Mouse (Mus musculus) cerebellum, postnatal 10 days (tissue): ENCODE measurements at regions not wholly inside any gene's neighbourhood (a gene's known extent, or its start where the extent isn't known, plus 50 kb on each side); places are given as distances from the start of the nearest gene placed in this dataset.
A peak's percentile ranks its signal among the peaks of the same experiment; 100 is the strongest.

Experiments used
- DNase-seq, 2 experiments: peaks; one replicate each; pipeline ENCODE4 v3.0.0; 2021; ENCODE audit warnings: mixed read lengths in 2 of 2

DNA sequence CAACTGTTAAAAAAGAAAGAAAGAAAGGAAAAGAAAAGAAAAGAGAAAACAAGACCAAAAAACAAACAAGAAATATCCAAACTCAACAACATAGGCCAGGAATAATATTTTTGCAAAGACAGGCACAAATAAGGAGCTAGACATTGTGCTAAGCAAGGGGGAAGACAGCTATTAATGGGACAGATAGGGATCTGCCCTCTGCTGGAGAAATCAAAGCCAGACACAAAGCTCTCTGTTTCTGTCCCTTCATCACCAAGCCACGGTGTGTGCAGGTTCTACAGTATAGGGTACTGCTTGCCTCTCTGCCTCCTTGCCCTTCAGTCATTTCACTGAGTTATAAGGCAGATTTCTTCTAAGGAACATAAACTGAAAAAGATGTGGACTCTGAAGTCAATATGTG is 57.8 kb upstream of the Chchd3 start:
- peak in 1 of 2 experiments; percentile 9 for DNase-seq

DNA sequence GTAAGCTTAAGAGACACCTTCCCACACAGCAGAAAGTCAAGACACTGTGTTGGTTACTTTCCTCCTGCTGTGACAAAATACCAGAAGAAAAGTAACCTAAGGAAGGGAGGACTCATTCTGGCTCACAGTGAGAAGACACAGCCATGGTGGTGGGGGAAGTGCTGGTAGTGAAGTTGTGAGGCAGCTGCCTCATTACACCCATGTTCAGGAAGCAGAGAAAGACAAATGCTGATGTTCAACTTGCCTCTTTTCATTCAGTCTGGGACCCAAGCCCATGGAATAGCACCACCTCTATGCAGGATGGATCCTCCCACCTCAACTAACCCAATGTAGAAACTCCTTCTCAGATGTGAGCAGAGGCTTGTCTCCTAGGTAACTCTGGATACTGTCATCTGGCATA is 60.5 kb upstream of the Chchd3 start:
- no peak for DNase-seq

DNA sequence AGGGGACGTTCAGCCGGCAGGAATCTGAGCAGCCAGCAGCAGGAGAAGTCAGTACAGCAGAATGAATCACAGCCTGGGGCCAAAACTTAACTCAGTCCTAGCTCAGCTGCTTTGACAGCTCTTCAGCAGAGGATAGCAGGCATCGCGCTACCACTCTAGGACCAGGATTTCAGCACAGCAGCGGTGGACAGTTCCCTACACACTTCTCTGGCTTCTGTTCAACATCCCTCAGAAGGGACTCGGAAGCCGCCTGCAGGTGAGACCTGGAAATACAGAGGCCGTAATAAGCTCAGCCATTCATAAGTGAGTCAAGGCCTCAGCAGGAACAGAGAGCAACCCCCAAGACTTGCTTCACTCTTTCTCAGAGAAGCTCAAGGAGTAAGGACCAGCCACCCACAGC is 66.5 kb upstream of the Chchd3 start:
- DNase-seq, result peak; percentile 77 to 83

DNA sequence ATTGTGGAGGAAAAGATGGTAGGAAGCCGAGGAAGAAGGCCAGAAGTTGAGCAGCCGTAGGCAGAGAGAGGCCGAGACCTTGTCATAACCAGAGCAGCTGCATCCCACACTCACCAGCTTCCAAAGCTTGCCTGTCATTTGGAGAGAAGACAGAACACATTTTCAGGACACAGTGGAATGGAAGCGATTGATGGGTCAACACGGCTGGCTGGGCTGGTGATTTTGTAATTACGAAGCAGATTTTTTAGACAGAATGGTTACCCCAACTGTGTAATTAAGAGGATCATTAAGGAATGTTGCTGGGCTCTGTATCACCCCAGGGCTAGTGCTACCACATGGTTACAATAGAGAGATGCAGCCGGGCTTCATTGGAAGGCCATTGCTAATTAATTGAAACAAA is 76.8 kb upstream of the Chchd3 start:
- DNase-seq, result peak in 1 of 2 experiments; percentile 7

DNA sequence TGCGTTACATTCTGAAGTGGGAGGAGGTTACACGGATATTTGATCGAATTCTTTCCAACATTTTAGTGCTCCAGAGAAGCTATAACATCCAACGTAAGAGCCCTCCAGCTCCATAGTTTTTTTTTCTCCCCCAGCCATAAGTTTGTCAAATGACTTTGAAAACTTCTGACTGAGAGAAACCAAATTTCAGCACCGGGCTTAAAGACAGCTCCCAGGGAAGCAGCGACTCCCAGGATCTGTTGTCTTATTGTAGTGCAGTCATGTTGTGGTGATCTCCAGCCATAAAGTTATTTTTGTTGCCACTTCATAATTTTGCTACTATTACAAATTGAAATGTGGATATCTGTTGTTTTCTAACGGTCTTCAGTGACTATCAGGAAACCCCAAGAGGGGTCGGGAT is 77.8 kb upstream of the Chchd3 start:
- DNase-seq, result no peak

DNA sequence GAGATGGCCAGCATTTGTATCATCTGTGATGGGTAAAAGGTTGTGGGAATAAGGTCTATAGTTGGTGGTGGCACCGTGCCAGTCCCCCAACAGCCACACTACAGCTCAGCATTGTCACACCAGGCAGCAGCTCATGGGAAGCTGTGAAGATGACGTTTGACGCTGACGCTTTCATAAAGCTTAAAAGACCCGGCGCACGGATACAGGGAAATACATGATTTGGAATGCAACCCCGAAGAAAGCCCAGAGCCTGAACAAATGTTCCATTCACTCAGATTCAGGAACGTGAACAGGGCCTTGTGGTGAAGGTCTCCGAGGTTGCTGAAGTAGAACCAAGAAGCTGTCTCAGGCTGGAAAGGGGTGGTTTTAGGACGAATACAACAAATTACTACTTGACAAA is 82.4 kb upstream of the Exoc4 start:
- peak in 1 of 2 experiments; percentile 7 for DNase-seq

DNA sequence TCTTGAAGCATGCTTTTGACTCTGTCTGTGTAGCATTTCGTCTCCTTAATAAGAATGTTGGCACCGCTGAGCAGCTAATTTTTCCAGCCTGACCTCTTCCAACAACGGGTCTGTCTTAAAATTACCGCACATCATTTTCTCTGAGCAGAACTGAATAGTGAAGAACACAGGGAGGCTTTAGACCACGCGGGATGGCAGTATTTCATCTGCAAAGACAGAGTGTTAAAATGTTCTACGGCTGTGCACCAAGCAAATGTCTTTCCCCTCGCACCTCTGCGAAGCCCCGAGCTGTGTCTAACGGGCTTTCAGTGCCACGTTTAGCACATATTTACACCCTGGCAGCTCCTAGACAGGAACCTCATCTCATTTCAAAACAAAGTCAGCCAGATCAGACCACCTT is 75.3 kb upstream of the Exoc4 start:
- DNase-seq, result no peak

DNA sequence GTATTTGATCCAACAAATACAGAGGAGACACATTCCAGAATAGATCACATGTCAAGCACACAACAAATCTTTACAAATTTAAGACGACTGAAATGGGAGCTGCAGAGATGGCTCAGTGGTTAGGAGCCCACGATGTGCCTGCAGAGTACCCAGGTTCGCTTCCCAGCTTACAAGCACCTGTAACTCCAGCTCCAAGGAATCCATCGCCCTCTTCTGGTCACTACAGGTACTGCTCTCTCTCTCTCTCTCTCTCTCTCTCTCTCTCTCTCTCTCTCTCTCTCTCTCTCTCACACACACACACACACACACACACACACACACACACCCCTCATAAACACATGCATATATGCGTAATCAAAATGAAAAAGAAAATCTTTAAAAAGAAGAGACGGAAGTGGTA is 74.3 kb upstream of the Exoc4 start:
- peak; percentile 11 to 24 for DNase-seq

DNA sequence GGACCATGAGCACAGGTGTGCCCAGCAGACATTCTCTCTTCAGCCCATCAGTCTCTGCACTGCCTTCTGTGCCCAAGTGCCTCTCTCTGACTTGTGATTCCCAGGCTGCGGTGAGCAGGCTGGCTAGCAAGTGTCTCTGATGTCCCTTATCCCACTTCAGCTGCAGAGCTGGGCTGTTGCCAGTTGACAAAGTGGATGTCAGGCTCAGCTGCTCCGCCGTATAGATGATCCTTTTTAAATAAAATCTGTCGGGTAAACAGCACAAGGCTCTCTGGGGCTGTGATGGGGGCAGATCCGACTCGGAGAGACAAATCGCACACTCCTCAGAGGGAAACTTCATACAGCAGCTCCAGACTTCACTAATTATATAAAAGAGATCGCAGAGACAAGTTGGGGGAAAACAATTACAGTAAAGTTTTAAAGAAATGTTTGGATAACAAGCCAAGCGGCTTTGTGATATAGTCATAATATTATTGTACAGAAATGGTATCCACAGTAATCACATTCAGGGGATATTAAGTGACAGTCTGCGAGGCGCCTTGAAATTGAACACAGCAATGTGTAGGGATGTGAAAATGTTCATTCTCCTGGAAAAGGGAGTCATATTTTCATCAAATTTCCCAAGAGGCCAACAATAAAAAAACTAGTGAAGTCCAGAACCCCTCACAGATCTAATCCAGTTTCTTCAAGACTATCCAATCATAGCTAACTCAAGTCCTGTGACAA is 59.2 kb upstream of the Exoc4 start:
- peak in 1 of 2 experiments; percentile 19 for DNase-seq

DNA sequence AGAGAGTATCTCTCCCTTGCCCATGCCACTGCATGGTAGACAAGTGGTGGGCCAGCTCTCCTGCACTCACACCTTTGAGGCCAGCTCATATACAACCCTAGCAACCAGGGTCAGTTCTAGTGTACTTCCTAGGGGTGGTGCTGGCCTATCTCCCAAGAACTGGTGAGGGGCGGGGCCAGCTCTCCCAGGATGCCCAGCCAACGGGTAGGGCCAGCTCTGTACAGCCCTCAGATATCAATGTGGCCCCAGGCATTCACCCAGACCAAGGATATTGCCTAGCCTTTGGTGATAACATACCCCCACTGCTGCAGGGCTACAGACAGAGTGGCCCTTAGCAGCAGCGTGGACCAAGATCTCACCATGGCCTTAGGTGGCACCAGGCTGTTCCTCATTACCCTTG is 55.1 kb upstream of the Exoc4 start:
- DNase-seq, result no peak
